Mouse (Mus musculus): ENCODE results near the gene Enox1.
"Not testable (repeated sequence)": the region's sequence is repeated elsewhere in the genome, so short reads cannot be mapped to it uniquely, and the experiment has no call there.

Enox1 gene

GRCm38 (mm10) chr14:77509924-77510323, 353.4 kb downstream of the Enox1 start:
- DNase-seq (ENCODE audit: low read depth, low spot score) = no peak

- no peak for DNase-seq (ENCODE audit: low read depth, low spot score)
Observed at GRCm38 (mm10) chr14:77511137-77511870, 354.7 kb downstream of the Enox1 start.

DNA sequence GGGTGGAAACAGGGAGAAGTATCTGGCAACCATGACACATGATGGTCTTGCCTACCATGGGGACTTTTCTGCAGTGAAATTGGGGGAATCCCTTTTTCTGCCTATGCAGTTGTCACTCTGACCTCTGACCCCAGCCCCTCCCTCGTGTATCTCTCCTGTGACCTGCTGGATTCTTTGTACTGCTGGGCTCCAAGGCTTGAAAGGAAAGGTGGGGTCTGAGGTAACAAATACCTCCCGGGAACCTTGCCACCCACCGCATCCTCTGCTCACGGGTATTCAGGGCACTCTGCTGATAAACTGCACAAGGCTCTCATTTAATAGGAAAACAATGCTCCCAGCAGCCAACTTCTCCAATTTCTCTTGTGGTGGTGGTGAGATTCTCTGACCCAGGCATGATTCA, 361.5 kb downstream of the Enox1 start:
- DNase-seq (ENCODE audit: low read depth, low spot score) = peak; percentile 79

- peak; percentile 96 for DNase-seq (ENCODE audit: low read depth, low spot score)
Observed at GRCm38 (mm10) chr14:77518941-77519695, 362.6 kb downstream of the Enox1 start.

DNA sequence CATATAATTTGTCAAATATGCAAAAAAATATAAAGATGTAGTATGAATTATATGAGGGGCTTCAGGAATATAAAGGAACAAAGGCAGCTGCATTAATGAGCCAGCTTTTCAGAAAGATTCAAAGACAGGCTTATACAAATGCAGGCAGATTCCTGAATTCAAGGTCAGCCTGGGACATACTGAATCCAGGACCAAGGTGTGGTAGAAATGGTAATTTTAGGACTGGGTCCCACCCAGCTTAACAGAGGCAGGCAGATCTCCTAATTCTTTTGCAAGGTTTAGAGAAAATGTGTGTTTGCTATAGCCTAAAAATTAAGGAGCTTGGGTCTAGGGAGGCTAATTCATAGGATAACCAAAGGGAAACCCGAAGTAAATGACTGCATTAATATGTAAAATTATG, 363.1 kb downstream of the Enox1 start:
- DNase-seq (ENCODE audit: low read depth, low spot score) = peak; percentile 96

DNA sequence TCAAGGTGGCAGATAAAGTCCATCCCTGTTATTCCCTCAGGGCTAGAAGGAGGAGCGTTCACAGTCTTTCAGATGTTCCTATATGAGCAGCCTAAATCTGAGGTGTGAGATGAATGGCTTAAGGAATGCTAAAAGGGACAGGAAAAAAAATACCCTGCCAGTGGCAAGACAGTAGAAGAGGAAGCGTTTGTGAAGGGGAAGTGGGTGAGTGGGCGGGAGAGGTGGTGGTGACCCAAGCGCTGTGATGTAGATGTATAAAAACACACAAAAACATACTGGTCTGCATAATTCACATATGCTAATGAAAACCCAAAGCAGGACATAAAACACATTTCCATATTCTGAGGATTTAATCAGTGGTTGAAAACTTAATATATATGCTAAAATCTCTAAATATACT, 367.7 kb downstream of the Enox1 start:
- no peak for DNase-seq (ENCODE audit: low read depth, low spot score)

DNA sequence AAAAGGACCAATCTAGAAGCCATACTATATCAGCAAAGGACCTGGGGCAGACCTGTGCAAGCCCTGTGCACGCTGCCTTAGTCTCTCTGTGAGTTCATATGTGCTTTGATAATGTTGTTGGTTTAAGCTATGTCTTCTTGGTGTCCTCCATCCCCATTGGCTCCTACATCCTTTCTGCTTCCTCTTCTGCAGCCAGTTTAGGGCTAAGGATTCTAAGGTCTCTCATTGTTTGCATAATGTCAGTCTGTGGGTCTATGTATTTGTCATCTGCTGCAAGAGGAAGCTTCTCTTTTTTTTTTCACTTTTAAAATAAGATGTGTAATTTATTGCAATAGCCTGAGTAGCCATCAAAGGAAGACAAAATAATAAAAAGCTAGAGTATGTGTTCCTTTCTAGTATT, 369.7 kb downstream of the Enox1 start:
- DNase-seq (ENCODE audit: low read depth, low spot score) = no peak

- no peak for DNase-seq (ENCODE audit: low read depth, low spot score)
Observed at GRCm38 (mm10) chr14:77529201-77529600, 372.6 kb downstream of the Enox1 start.

DNA sequence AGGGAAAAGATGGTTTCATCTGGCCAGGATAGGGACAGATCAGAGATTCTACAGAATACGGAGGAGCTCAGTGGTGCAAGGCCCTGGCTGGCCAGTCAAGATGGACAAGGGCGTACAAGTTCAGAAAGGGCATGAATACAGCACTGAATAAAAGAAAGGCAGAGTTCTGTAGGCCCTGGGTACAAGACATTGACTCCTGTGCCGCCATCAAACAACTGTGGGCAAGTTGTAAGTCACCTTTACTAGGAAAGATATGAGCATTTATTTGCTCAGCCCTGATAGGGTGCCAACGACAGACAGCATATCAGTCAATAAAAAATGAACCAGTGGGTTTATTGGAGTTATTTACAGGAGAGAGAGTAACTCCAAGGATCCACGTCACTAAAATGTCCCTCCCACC, 373.1 kb downstream of the Enox1 start:
- no peak for DNase-seq (ENCODE audit: low read depth, low spot score)

DNA sequence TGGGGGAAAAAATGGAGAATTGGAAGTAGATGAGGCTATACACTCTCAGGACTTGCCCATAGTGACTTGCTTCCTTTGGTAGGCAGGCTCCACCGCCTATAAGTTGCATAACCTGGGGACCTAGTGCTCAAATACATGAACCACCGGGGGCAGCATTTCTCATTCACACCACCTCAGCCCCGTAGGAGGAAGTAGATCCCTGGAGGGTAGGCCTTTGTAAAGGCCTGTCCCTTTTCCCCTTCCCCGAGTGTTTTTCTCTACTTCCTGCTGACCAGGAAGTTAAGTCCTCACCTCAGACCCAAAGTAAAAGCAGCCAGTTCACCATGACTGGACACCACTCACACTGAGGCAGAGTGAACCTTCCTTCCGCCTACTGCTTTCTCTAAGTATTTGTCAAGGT, 377.1 kb downstream of the Enox1 start:
- DNase-seq (ENCODE audit: low read depth, low spot score) = peak; percentile 75

GRCm38 (mm10) chr14:77534120-77534519, 377.6 kb downstream of the Enox1 start:
- no peak for DNase-seq (ENCODE audit: low read depth, low spot score)

DNA sequence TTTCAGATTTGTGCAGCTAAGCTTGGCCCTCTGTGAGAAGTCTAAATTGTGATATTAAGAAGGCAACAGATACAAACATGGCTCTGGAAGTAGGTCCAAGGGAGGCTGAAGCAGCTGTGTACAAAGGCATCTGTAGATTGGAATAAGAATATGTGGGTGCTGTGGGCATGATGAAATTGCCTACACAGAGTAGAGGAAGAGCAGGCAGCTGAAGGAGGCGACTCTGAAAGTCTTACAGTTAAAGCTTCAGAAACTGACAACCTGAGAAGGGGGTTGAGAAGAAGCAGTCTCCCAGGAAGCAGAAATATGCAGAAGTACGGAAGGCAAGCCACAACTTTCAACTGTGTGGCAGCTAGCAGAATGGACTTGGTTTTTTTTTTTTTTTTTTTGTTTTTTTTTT, 380.0 kb downstream of the Enox1 start:
- DNase-seq (ENCODE audit: low read depth, low spot score) = no peak

GRCm38 (mm10) chr14:77539563-77539962, 383.0 kb downstream of the Enox1 start:
- not testable (repeated sequence) for DNase-seq (ENCODE audit: low read depth, low spot score)

DNA sequence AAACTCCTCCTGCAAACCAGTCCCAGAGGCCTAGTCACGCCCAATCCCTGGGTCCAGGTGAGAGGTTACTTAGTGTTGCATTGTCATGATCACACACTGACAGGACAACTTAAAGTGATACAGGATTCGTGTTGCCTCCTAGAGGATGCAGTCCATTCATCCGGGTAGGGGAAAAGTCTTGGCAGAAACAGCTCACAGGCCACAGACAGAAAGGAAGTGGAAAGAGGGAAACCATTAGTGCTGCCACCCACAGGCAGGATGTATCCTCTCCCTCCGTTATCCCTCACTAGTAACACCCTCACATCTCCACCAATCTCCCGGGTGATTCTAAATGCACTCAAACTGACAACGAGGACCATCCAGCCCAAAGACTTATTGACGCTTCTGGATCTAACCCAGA, 385.4 kb downstream of the Enox1 start:
- DNase-seq (ENCODE audit: low read depth, low spot score) = peak; percentile 68

DNA sequence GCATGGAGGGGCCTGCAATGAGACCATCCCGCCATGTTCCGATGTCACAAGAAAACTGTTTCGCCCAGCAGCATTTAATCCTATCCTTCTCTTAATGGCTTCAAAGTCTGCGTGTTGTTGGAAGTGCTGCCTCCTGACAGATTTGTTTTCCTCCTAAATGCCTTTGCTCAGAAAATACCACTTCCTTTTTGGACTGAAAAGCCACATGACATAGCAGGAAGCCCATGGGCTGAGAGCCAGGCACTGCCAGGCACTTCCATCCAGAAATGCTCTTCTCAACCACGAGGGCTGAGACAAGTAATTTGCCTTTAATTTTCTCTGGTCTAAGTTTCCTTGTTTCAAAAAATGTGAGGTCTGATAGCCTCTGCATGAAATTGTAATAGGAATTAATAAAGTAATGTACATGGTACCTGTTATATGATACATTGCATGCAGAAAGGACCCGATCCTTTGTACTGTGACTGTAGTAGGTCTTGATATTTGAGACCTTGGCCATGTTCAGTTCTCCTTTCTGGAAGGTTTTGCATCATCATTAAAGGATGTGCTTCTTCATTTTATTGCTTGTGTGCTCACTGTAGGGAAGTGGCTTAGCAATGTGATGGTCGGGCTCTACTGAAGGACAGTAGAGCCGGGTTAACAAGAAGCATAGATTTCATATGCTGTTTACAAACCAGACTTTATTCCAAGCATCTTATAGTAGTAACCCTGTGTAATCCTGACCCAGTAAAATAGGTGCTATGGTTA, 390.1 kb downstream of the Enox1 start:
- no peak for DNase-seq (ENCODE audit: low read depth, low spot score)

DNA sequence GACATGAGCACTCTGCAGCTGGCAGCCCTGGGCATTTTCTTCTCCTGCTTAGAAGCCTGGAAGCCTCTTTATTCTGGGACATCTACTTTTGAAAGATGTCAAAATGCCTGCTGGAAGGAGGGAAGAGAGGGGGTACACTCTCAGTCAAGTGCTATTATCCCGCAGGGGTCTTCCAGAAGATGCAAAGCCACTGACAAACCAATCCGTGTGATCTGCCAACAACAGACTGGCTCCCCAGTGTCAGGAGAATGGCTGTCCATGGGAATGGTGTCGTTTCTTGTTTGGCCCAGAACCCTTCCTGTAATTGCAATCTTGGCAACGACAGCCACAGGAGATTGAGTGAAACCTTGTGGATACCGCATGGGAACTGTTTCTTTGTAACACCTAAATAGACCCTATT, 390.8 kb downstream of the Enox1 start:
- DNase-seq (ENCODE audit: low read depth, low spot score) = no peak

DNA sequence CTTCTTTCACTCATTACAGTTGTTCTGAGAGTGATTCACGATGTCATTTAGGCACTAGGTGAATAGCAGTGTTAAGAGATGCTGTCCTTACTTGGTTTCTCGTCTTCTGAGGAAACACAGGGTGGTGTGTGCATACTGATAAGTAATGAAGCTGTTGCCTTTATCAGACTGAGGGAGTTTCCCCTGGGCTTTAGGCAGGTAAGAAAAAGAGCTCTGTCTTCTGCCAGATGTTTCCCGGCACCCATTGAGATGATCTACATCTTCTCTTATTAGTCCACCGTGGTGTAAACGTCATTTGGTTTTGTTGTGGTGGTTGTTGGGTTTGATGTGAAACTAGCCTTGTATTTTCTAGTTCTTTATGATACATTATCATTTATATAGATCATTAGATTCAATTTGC, 392.4 kb downstream of the Enox1 start:
- no peak for DNase-seq (ENCODE audit: low read depth, low spot score)

- DNase-seq (ENCODE audit: low read depth, low spot score) = no peak
Observed at GRCm38 (mm10) chr14:77557446-77558070, 401.0 kb downstream of the Enox1 start.

- no peak for DNase-seq (ENCODE audit: low read depth, low spot score)
Observed at GRCm38 (mm10) chr14:77558910-77559309, 402.3 kb downstream of the Enox1 start.

DNA sequence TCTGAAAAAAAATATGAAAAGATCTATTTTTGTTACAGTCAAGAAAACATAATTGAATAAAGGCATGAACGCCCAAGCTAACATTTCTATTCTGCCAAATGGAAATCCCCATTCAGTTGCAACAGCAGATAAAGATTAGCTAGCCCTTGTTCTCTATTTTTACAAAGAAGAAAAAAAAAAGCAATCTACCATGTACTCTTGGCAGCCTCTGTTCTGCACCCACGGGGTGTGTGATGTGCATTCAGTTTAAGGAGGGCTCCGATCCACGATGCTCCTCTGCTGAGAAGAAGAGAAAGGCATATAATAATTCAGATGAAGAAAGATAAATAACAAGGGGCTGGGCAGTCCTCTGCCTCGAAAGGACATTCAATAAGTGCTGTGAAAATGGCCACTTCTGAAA, 403.2 kb downstream of the Enox1 start:
- no peak for DNase-seq (ENCODE audit: low read depth, low spot score)

GRCm38 (mm10) chr14:77561808-77562583, 405.4 kb downstream of the Enox1 start:
- DNase-seq (ENCODE audit: low read depth, low spot score) = no peak

Data from ES-CJ7 (cell line).